7 mouse cellular contexts compared by ENCODE assay signal in genomic region chr9:57157499-57157898, GRCm38 (mm10). TPM values are rescaled to one million over a fixed set of nuclear protein-coding genes. Genes with fewer than 3 reads are reported as not detected.
DNase-seq lines count a peak whose midpoint lies in the region; ATAC-seq and TF ChIP-seq lines count a peak whose summit lies in the region.

No protein-coding gene starts in this region.

- WGBS in lung, postnatal 0 days = 23% methylated on average over 13 of the region's 13 CpGs
- 34% methylated on average over 13 of the region's 13 CpGs for WGBS in embryonic facial prominence, embryonic 12.5 days
- WGBS in intestine, postnatal 0 days = 30% methylated on average over 13 of the region's 13 CpGs
- 43% methylated on average over 13 of the region's 13 CpGs for WGBS in stomach, embryonic 14.5 days

- peaks cover 9% of the 10 kb centered on the region; the same call in 1 of the 2 replicates for H3K4me1 ChIP-seq in lung, postnatal 0 days (ENCODE audit: insufficient read depth, low read depth, low read length)
- H3K4me1 ChIP-seq in embryonic facial prominence, embryonic 12.5 days = peaks cover 10% of the 10 kb centered on the region
- no peaks in the 10 kb centered on the region for H3K4me1 ChIP-seq in intestine, postnatal 0 days (replicated peaks; ENCODE audit: control insufficient read depth, insufficient read depth, low read length)
- H3K4me1 ChIP-seq in stomach, embryonic 14.5 days (ENCODE audit: control insufficient read depth, insufficient read depth, low read length) = peaks cover 6% of the 10 kb centered on the region; the same call in 1 of the 2 replicates

- 0 out of 2 replicates have a peak overlapping the region, but pooled peaks have one; percentile 21 for H3K27ac ChIP-seq in lung, postnatal 0 days (ENCODE audit: low read length)
- H3K27ac ChIP-seq in embryonic facial prominence, embryonic 12.5 days = no peak overlapping the region
- H3K27ac ChIP-seq in intestine, postnatal 0 days (ENCODE audit: low read depth, low read length) = no peak overlapping the region
- H3K27ac ChIP-seq in stomach, embryonic 14.5 days (ENCODE audit: low read length) = no peak overlapping the region

- DNase-seq in lung, postnatal 0 days (ENCODE audit: low spot score) = no peak
- DNase-seq in lung, adult 18-20 months = no peak
- DNase-seq in layer of hippocampus, adult 9-11 months = no peak
- DNase-seq in left cerebral cortex, adult 11 months (ENCODE audit: low spot score) = no peak

- H3K4me2 ChIP-seq in lung, postnatal 0 days (replicated peaks; ENCODE audit: low read depth, low read length) = peak overlapping the region; percentile 98
- peak overlapping the region; percentile 96 for H3K4me2 ChIP-seq in embryonic facial prominence, embryonic 12.5 days (replicated peaks)
- H3K4me2 ChIP-seq in intestine, postnatal 0 days (replicated peaks; ENCODE audit: low read depth) = peak overlapping the region; percentile 97
- peak overlapping the region; percentile 93 for H3K4me2 ChIP-seq in stomach, embryonic 14.5 days (replicated peaks; ENCODE audit: low read depth, low read length)

- H3K9me3 ChIP-seq in lung, postnatal 0 days (ENCODE audit: low read length) = no peaks in the 10 kb centered on the region
- no peaks in the 10 kb centered on the region for H3K9me3 ChIP-seq in embryonic facial prominence, embryonic 12.5 days
- H3K9me3 ChIP-seq in intestine, postnatal 0 days (ENCODE audit: control insufficient read depth) = no peaks in the 10 kb centered on the region
- no peaks in the 10 kb centered on the region for H3K9me3 ChIP-seq in stomach, embryonic 14.5 days (ENCODE audit: control insufficient read depth, low read depth, low read length)

- H3K27me3 ChIP-seq in lung, postnatal 0 days (replicated peaks; ENCODE audit: insufficient read depth, low read length) = no peaks in the 10 kb centered on the region
- H3K27me3 ChIP-seq in embryonic facial prominence, embryonic 12.5 days = no peaks in the 10 kb centered on the region
- H3K27me3 ChIP-seq in intestine, postnatal 0 days (replicated peaks; ENCODE audit: control insufficient read depth, insufficient read depth, low read length) = no peaks in the 10 kb centered on the region
- no peaks in the 10 kb centered on the region for H3K27me3 ChIP-seq in stomach, embryonic 14.5 days (ENCODE audit: control insufficient read depth, insufficient read depth, low read length)

- H3K9ac ChIP-seq in lung, postnatal 0 days (replicated peaks; ENCODE audit: low read depth) = peak overlapping the region; percentile 58
- peak overlapping the region; percentile 60 for H3K9ac ChIP-seq in embryonic facial prominence, embryonic 12.5 days
- peak overlapping the region; percentile 71 for H3K9ac ChIP-seq in intestine, postnatal 0 days (ENCODE audit: low read depth, low read length)
- peak overlapping the region; percentile 23; the same call in 1 of the 2 replicates for H3K9ac ChIP-seq in stomach, embryonic 14.5 days (replicated peaks; ENCODE audit: low read depth, low read length)

- no peak for TF ChIP-seq EP300 in lung, postnatal 0 days (IDR thresholded peaks at IDR 0.05)

- TF ChIP-seq CTCF in lung, postnatal 0 days (IDR thresholded peaks at IDR 0.05) = no peak
- TF ChIP-seq CTCF in intestine, postnatal 0 days (IDR thresholded peaks at IDR 0.05; ENCODE audit: low read depth) = no peak

- H3K4me3 ChIP-seq in lung, postnatal 0 days (ENCODE audit: low read depth, low read length) = peak overlapping the region; percentile 62
- H3K4me3 ChIP-seq in embryonic facial prominence, embryonic 12.5 days = peak overlapping the region; percentile 83
- H3K4me3 ChIP-seq in intestine, postnatal 0 days (ENCODE audit: low read depth, low read length) = peak overlapping the region; percentile 84
- H3K4me3 ChIP-seq in stomach, embryonic 14.5 days (ENCODE audit: low read depth, low read length) = peak overlapping the region; percentile 71

- no peaks in the 10 kb centered on the region for H3K36me3 ChIP-seq in lung, postnatal 0 days (ENCODE audit: insufficient read depth, low read length)
- peaks cover 15% of the 10 kb centered on the region for H3K36me3 ChIP-seq in embryonic facial prominence, embryonic 12.5 days
- H3K36me3 ChIP-seq in intestine, postnatal 0 days (ENCODE audit: control insufficient read depth, insufficient read depth) = peaks cover 21% of the 10 kb centered on the region; the same call in 1 of the 2 replicates
- H3K36me3 ChIP-seq in stomach, embryonic 14.5 days (ENCODE audit: control insufficient read depth, insufficient read depth, low read length) = no peaks in the 10 kb centered on the region

- no peak for ATAC-seq in lung, postnatal 0 days
- ATAC-seq in embryonic facial prominence, embryonic 12.5 days (ENCODE audit: insufficient number of reproducible peaks, insufficient read depth, low FRiP score, low TSS enrichment) = no peak
- no peak for ATAC-seq in intestine, postnatal 0 days
- no peak for ATAC-seq in stomach, embryonic 14.5 days (ENCODE audit: insufficient number of reproducible peaks, insufficient read depth, low FRiP score, low read depth)

RNA-seq across cellular contexts. Expression of gene Commd4, which starts 0.6 kb away (rescaled TPM):
- polyA plus RNA-seq in lung, postnatal 0 days (2015; fragmentation: Nextera tagmentation; extraction: Ambion mirVana) = 81.5 and 106 TPM in 2 replicates
- polyA plus RNA-seq in embryonic facial prominence, embryonic 12.5 days (2016; fragmentation: Nextera tagmentation; extraction: Ambion mirVana) = 94.0 and 100 TPM in 2 replicates
- 164 and 169 TPM in 2 replicates for polyA plus RNA-seq in intestine, postnatal 0 days (2015; fragmentation: Nextera tagmentation; extraction: Ambion mirVana)
- 91.9 and 94.8 TPM in 2 replicates for polyA plus RNA-seq in stomach, embryonic 14.5 days (2014; fragmentation: Nextera tagmentation; extraction: Ambion mirVana)

RNA-seq across cellular contexts. Expression of gene Neil1, which starts 9.4 kb away (rescaled TPM):
- polyA plus RNA-seq in lung, postnatal 0 days (2015; fragmentation: Nextera tagmentation; extraction: Ambion mirVana) = 6.2 and 7.2 TPM in 2 replicates
- polyA plus RNA-seq in embryonic facial prominence, embryonic 12.5 days (2016; fragmentation: Nextera tagmentation; extraction: Ambion mirVana) = 8.4 and 9.7 TPM in 2 replicates
- polyA plus RNA-seq in intestine, postnatal 0 days (2015; fragmentation: Nextera tagmentation; extraction: Ambion mirVana) = 4.2 and 5.2 TPM in 2 replicates
- polyA plus RNA-seq in stomach, embryonic 14.5 days (2014; fragmentation: Nextera tagmentation; extraction: Ambion mirVana) = 7.0 and 10.2 TPM in 2 replicates

RNA-seq across cellular contexts. Expression of gene Man2c1, which starts 27.0 kb away (rescaled TPM):
- 36.1 and 38.8 TPM in 2 replicates for polyA plus RNA-seq in lung, postnatal 0 days (2015; fragmentation: Nextera tagmentation; extraction: Ambion mirVana)
- 70.2 and 88.8 TPM in 2 replicates for polyA plus RNA-seq in embryonic facial prominence, embryonic 12.5 days (2016; fragmentation: Nextera tagmentation; extraction: Ambion mirVana)
- polyA plus RNA-seq in intestine, postnatal 0 days (2015; fragmentation: Nextera tagmentation; extraction: Ambion mirVana) = 24.3 and 24.6 TPM in 2 replicates
- 43.7 and 45.3 TPM in 2 replicates for polyA plus RNA-seq in stomach, embryonic 14.5 days (2014; fragmentation: Nextera tagmentation; extraction: Ambion mirVana)
